Mouse (Mus musculus): ENCODE data around the gene Gng5. TPM values are rescaled to one million over a fixed set of nuclear protein-coding genes. Genes with fewer than 3 reads are reported as not detected.

Gene Gng5
- 947 and 968 TPM in 2 replicates for polyA plus RNA-seq (2015; fragmentation: Nextera tagmentation; extraction: Ambion mirVana)

GRCm38 (mm10) chr3:146499431-146500002 is at the start of gene Gng5, which contains the start of gene Spata1:
Gene Gng5, plus strand, starts transcription at chr3:146499807.
Gene Spata1, minus strand, starts transcription at chr3:146499753.
- no peaks in the 10 kb centered on the region for H3K9me3 ChIP-seq
- H3K27me3 ChIP-seq: no peaks in the 10 kb centered on the region
- peak within 1 kb of the TSS; percentile 63 for H3K4me3 ChIP-seq
- peak within 1 kb of the TSS; percentile 93 for H3K27ac ChIP-seq
- ATAC-seq (ENCODE audit: low FRiP score, low read depth): peak; percentile 95
- peaks cover 10% of the 10 kb centered on the region for H3K36me3 ChIP-seq
- WGBS: under 1% methylated on average over 57 of the region's 88 CpGs
- H3K4me2 ChIP-seq (replicated peaks): peak within 1 kb of the TSS; percentile 82
- H3K4me1 ChIP-seq: peaks cover 25% of the 10 kb centered on the region
- H3K9ac ChIP-seq: peak within 1 kb of the TSS; percentile 87

- H3K27me3 ChIP-seq: no peaks in the 10 kb centered on the region
- H3K9me3 ChIP-seq: no peaks in the 10 kb centered on the region
- peak overlapping the region; percentile 73 for H3K9ac ChIP-seq
- under 1% methylated on average over 29 of the region's 29 CpGs for WGBS
- H3K4me1 ChIP-seq: peaks cover 10% of the 10 kb centered on the region
- peak overlapping the region; percentile 65 for H3K4me2 ChIP-seq (replicated peaks)
- peak; percentile 100 for ATAC-seq (ENCODE audit: low FRiP score, low read depth)
- peak overlapping the region; percentile 59 for H3K4me3 ChIP-seq
- peaks cover 3% of the 10 kb centered on the region for H3K36me3 ChIP-seq
- peak overlapping the region; percentile 76 for H3K27ac ChIP-seq
These were observed 49.2 kb upstream of the Gng5 start for GRCm38 (mm10) chr3:146450371-146450841.

GRCm38 (mm10) chr3:146451375-146451774 is 48.2 kb upstream of the Gng5 start:
- Histone ChIP-seq H3K4me3 (no peak overlapping the region), H3K4me2 (replicated peaks) (peak overlapping the region; percentile 65; the same call in 1 of the 2 replicates), H3K9me3 (no peaks in the 10 kb centered on the region), H3K27me3 (no peaks in the 10 kb centered on the region), H3K27ac (no peak overlapping the region), H3K9ac (no peak overlapping the region), H3K4me1 (peaks cover 10% of the 10 kb centered on the region), H3K36me3 (peaks cover 7% of the 10 kb centered on the region)
- WGBS: 84% methylated on average over 5 of the region's 5 CpGs
- no peak for ATAC-seq (ENCODE audit: low FRiP score, low read depth)

- Histone ChIP-seq H3K27me3 (no peaks in the 10 kb centered on the region), H3K4me1 (no peaks in the 10 kb centered on the region), H3K27ac (no peak overlapping the region), H3K36me3 (peaks cover 2% of the 10 kb centered on the region; the same call in 1 of the 2 replicates), H3K4me3 (no peak overlapping the region), H3K9me3 (no peaks in the 10 kb centered on the region), H3K9ac (no peak overlapping the region), H3K4me2 (replicated peaks) (no peak overlapping the region)
- no peak for ATAC-seq (ENCODE audit: low FRiP score, low read depth)
- WGBS: 57% methylated on average over 2 of the region's 2 CpGs
These were observed 36.7 kb upstream of the Gng5 start for GRCm38 (mm10) chr3:146462939-146463338.

- WGBS: 85% methylated on average over 2 of the region's 2 CpGs
- ATAC-seq (ENCODE audit: low FRiP score, low read depth): no peak
- no peak overlapping the region for H3K27ac ChIP-seq
- H3K4me2 ChIP-seq (replicated peaks): no peak overlapping the region
- no peaks in the 10 kb centered on the region for H3K9me3 ChIP-seq
- peaks cover 2% of the 10 kb centered on the region; the same call in 1 of the 2 replicates for H3K36me3 ChIP-seq
- H3K4me1 ChIP-seq: no peaks in the 10 kb centered on the region
- no peak overlapping the region for H3K4me3 ChIP-seq
- H3K9ac ChIP-seq: no peak overlapping the region
- no peaks in the 10 kb centered on the region for H3K27me3 ChIP-seq
These were observed 30.4 kb upstream of the Gng5 start for GRCm38 (mm10) chr3:146469226-146469625.

- Histone ChIP-seq H3K4me1 (no peaks in the 10 kb centered on the region), H3K9me3 (no peaks in the 10 kb centered on the region), H3K27ac (no peak overlapping the region), H3K4me2 (replicated peaks) (no peak overlapping the region), H3K9ac (no peak overlapping the region), H3K4me3 (no peak overlapping the region), H3K36me3 (no peaks in the 10 kb centered on the region), H3K27me3 (no peaks in the 10 kb centered on the region)
- no peak for ATAC-seq (ENCODE audit: low FRiP score, low read depth)
- 73% methylated on average over 4 of the region's 4 CpGs for WGBS
These were observed 26.9 kb upstream of the Gng5 start for GRCm38 (mm10) chr3:146472657-146473056.

- H3K36me3 ChIP-seq: no peaks in the 10 kb centered on the region
- H3K27ac ChIP-seq: no peak overlapping the region
- no peaks in the 10 kb centered on the region for H3K9me3 ChIP-seq
- no peak overlapping the region for H3K4me3 ChIP-seq
- H3K4me1 ChIP-seq: no peaks in the 10 kb centered on the region
- no peaks in the 10 kb centered on the region for H3K27me3 ChIP-seq
- no peak overlapping the region for H3K4me2 ChIP-seq (replicated peaks)
- no peak for ATAC-seq (ENCODE audit: low FRiP score, low read depth)
- no peak overlapping the region for H3K9ac ChIP-seq
These were observed 25.9 kb upstream of the Gng5 start for GRCm38 (mm10) chr3:146473741-146474140.

- H3K36me3 ChIP-seq: no peaks in the 10 kb centered on the region
These were observed 25.2 kb upstream of the Gng5 start for GRCm38 (mm10) chr3:146474428-146474827.

GRCm38 (mm10) chr3:146482044-146482443 is 17.6 kb upstream of the Gng5 start:
- Histone ChIP-seq H3K9me3 (no peaks in the 10 kb centered on the region), H3K36me3 (peaks cover 5% of the 10 kb centered on the region; the same call in 1 of the 2 replicates), H3K4me1 (no peaks in the 10 kb centered on the region), H3K9ac (no peak overlapping the region), H3K27ac (no peak overlapping the region), H3K4me2 (replicated peaks) (no peak overlapping the region), H3K27me3 (no peaks in the 10 kb centered on the region), H3K4me3 (no peak overlapping the region)
- 70% methylated on average over 2 of the region's 2 CpGs for WGBS
- no peak for ATAC-seq (ENCODE audit: low FRiP score, low read depth)

More at GRCm38 (mm10) chr3:146474428-146474827, 25.2 kb upstream of the Gng5 start:
- no peaks in the 10 kb centered on the region for H3K4me1 ChIP-seq
- no peak overlapping the region for H3K4me3 ChIP-seq
- H3K9ac ChIP-seq: no peak overlapping the region
- H3K27ac ChIP-seq: no peak overlapping the region
- no peaks in the 10 kb centered on the region for H3K9me3 ChIP-seq
- H3K4me2 ChIP-seq (replicated peaks): no peak overlapping the region
- 90% methylated on average over 3 of the region's 3 CpGs for WGBS
- H3K27me3 ChIP-seq: no peaks in the 10 kb centered on the region
- ATAC-seq (ENCODE audit: low FRiP score, low read depth): no peak

- H3K4me3 ChIP-seq: no peak overlapping the region
- ATAC-seq (ENCODE audit: low FRiP score, low read depth): no peak
- 83% methylated on average over 4 of the region's 4 CpGs for WGBS
These were observed 13.1 kb upstream of the Gng5 start for GRCm38 (mm10) chr3:146486464-146486863.

GRCm38 (mm10) chr3:146494941-146495340 is 4.7 kb upstream of the Gng5 start:
- peaks cover 5% of the 10 kb centered on the region; the same call in 1 of the 2 replicates for H3K4me1 ChIP-seq
- WGBS: 81% methylated on average over 8 of the region's 8 CpGs
- no peak overlapping the region for H3K9ac ChIP-seq
- no peak overlapping the region for H3K4me3 ChIP-seq
- H3K4me2 ChIP-seq (replicated peaks): no peak overlapping the region
- H3K27me3 ChIP-seq: no peaks in the 10 kb centered on the region
- no peak overlapping the region for H3K27ac ChIP-seq
- no peaks in the 10 kb centered on the region for H3K36me3 ChIP-seq
- no peaks in the 10 kb centered on the region for H3K9me3 ChIP-seq
- ATAC-seq (ENCODE audit: low FRiP score, low read depth): no peak

More at GRCm38 (mm10) chr3:146486464-146486863, 13.1 kb upstream of the Gng5 start:
- Histone ChIP-seq H3K9ac (no peak overlapping the region), H3K27ac (no peak overlapping the region), H3K4me2 (replicated peaks) (no peak overlapping the region), H3K36me3 (peaks cover 5% of the 10 kb centered on the region; the same call in 1 of the 2 replicates), H3K9me3 (no peaks in the 10 kb centered on the region), H3K27me3 (no peaks in the 10 kb centered on the region), H3K4me1 (no peaks in the 10 kb centered on the region)

- Histone ChIP-seq H3K27ac (peak overlapping the region; percentile 93), H3K4me1 (peaks cover 25% of the 10 kb centered on the region), H3K9ac (peak overlapping the region; percentile 87), H3K36me3 (peaks cover 9% of the 10 kb centered on the region), H3K4me3 (peak overlapping the region; percentile 63), H3K4me2 (replicated peaks) (peak overlapping the region; percentile 82), H3K9me3 (no peaks in the 10 kb centered on the region), H3K27me3 (no peaks in the 10 kb centered on the region)
- 2% methylated on average over 13 of the region's 13 CpGs for WGBS
- ATAC-seq (ENCODE audit: low FRiP score, low read depth): no peak
These were observed 618 bp upstream of the Gng5 start for GRCm38 (mm10) chr3:146498989-146499388.
